Mouse (Mus musculus): ENCODE measurements around the gene Glrx2. TPM values are rescaled to one million over a fixed set of nuclear protein-coding genes. Genes with fewer than 3 reads are reported as not detected.

The Glrx2 gene
- polyA plus RNA-seq, 1 experiment = 107 TPM

- Histone ChIP-seq H3K4me1 (ENCODE audit: control insufficient read depth, insufficient read depth, low read length) (peaks cover 11% of the 10 kb centered on the region), H3K4me3 (ENCODE audit: insufficient read depth, low read length) (no peak overlapping the region), H3K27ac (ENCODE audit: insufficient read depth, low read length) (no peak overlapping the region)
- no peak for TF ChIP-seq CTCF (IDR thresholded peaks at IDR 0.05; ENCODE audit: extremely low read depth, insufficient read depth, low read length)
- TF ChIP-seq POLR2A (IDR thresholded peaks at IDR 0.05; ENCODE audit: extremely low read depth, insufficient read depth, low read length) = no peak
These were observed 54.4 kb downstream of the Glrx2 start for GRCm38 (mm10) chr1:143770444-143771109.

- H3K4me3 ChIP-seq (ENCODE audit: insufficient read depth, low read length) = no peak overlapping the region
- H3K27ac ChIP-seq (ENCODE audit: insufficient read depth, low read length) = no peak overlapping the region
- TF ChIP-seq POLR2A (IDR thresholded peaks at IDR 0.05; ENCODE audit: extremely low read depth, insufficient read depth, low read length) (no peak), CTCF (IDR thresholded peaks at IDR 0.05; ENCODE audit: extremely low read depth, insufficient read depth, low read length) (no peak)
- H3K4me1 ChIP-seq (ENCODE audit: control insufficient read depth, insufficient read depth, low read length) = peaks cover 11% of the 10 kb centered on the region
These were observed 56.9 kb downstream of the Glrx2 start for GRCm38 (mm10) chr1:143773082-143773481.

GRCm38 (mm10) chr1:143773909-143774308 lies 57.8 kb downstream of the Glrx2 start:
- Histone ChIP-seq H3K27ac (ENCODE audit: insufficient read depth, low read length) (no peak overlapping the region), H3K4me1 (ENCODE audit: control insufficient read depth, insufficient read depth, low read length) (peaks cover 11% of the 10 kb centered on the region), H3K4me3 (ENCODE audit: insufficient read depth, low read length) (no peak overlapping the region; the same call in 1 of the 2 replicates)
- no peak for TF ChIP-seq POLR2A (IDR thresholded peaks at IDR 0.05; ENCODE audit: extremely low read depth, insufficient read depth, low read length)
- no peak for TF ChIP-seq CTCF (IDR thresholded peaks at IDR 0.05; ENCODE audit: extremely low read depth, insufficient read depth, low read length)

GRCm38 (mm10) chr1:143776446-143777411 lies 60.6 kb downstream of the Glrx2 start, which contains the start of the genes Trove2 and Uchl5:
Gene Trove2, minus strand, starts transcription at chr1:143777068.
Gene Uchl5, plus strand, starts transcription at chr1:143777272.
- TF ChIP-seq CTCF (IDR thresholded peaks at IDR 0.05; ENCODE audit: extremely low read depth, insufficient read depth, low read length) (peak; percentile 60), POLR2A (IDR thresholded peaks at IDR 0.05; ENCODE audit: extremely low read depth, insufficient read depth, low read length) (peak; percentile 68)
- H3K4me1 ChIP-seq (ENCODE audit: control insufficient read depth, insufficient read depth, low read length) = peaks cover 11% of the 10 kb centered on the region
- peak within 1 kb of the TSS; percentile 84 for H3K4me3 ChIP-seq (ENCODE audit: insufficient read depth, low read length)
- H3K27ac ChIP-seq (ENCODE audit: insufficient read depth, low read length) = 0 out of 2 replicates have a peak within 1 kb of the TSS, but pooled peaks have one; percentile 47

- Histone ChIP-seq H3K4me3 (ENCODE audit: insufficient read depth, low read length) (peak overlapping the region; percentile 84), H3K27ac (ENCODE audit: insufficient read depth, low read length) (no peak overlapping the region), H3K4me1 (ENCODE audit: control insufficient read depth, insufficient read depth, low read length) (peaks cover 11% of the 10 kb centered on the region)
- TF ChIP-seq CTCF (IDR thresholded peaks at IDR 0.05; ENCODE audit: extremely low read depth, insufficient read depth, low read length) (no peak), POLR2A (IDR thresholded peaks at IDR 0.05; ENCODE audit: extremely low read depth, insufficient read depth, low read length) (no peak)
These were observed 61.5 kb downstream of the Glrx2 start for GRCm38 (mm10) chr1:143777558-143778218.

- H3K4me3 ChIP-seq (ENCODE audit: insufficient read depth, low read length) = no peak overlapping the region
- H3K27ac ChIP-seq (ENCODE audit: insufficient read depth, low read length) = no peak overlapping the region
- peak; percentile 51 for TF ChIP-seq CTCF (IDR thresholded peaks at IDR 0.05; ENCODE audit: extremely low read depth, insufficient read depth, low read length)
- TF ChIP-seq POLR2A (IDR thresholded peaks at IDR 0.05; ENCODE audit: extremely low read depth, insufficient read depth, low read length) = no peak
These were observed 72.6 kb downstream of the Glrx2 start for GRCm38 (mm10) chr1:143788584-143789227.

More at GRCm38 (mm10) chr1:143788584-143789227, 72.6 kb downstream of the Glrx2 start:
- H3K4me1 ChIP-seq (ENCODE audit: control insufficient read depth, insufficient read depth, low read length) = no peaks in the 10 kb centered on the region

Other genes starting within 250 kb of the Glrx2 start
- 8.7 and 9.7 TPM in 2 replicates for gene B3galt2, start 75.7 kb upstream of the Glrx2 start, polyA plus RNA-seq (2012; rRNA removed)
- gene Cdc73, start 13.4 kb upstream of the Glrx2 start, polyA plus RNA-seq (2012; rRNA removed) = 13.0 and 14.1 TPM in 2 replicates
- gene Trove2, start 60.7 kb downstream of the Glrx2 start, polyA plus RNA-seq (2012; rRNA removed) = 13.0 and 13.5 TPM in 2 replicates
- gene Uchl5, start 60.9 kb downstream of the Glrx2 start, polyA plus RNA-seq (2012; rRNA removed) = 32.0 and 33.6 TPM in 2 replicates

Data from cortical plate, adult 2 months (tissue).